Mouse (Mus musculus): Measurements from ENCODE around the gene Rgsl1. TPM values are rescaled to one million over a fixed set of nuclear protein-coding genes. Genes with fewer than 3 reads are reported as not detected.

Rgsl1 gene
- 0.13 and 0.31 TPM in 2 replicates for polyA plus RNA-seq (2015; fragmentation: Nextera tagmentation; extraction: Ambion mirVana)

GRCm38 (mm10) chr1:153844042-153844441, at the start of gene Rgsl1:
Gene Rgsl1, minus strand, starts transcription at chr1:153844142.

GRCm38 (mm10) chr1:153891442-153891841, 47.5 kb upstream of the Rgsl1 start, which contains the start of gene Teddm1a:
Gene Teddm1a, plus strand, starts transcription at chr1:153891742.

GRCm38 (mm10) chr1:153874045-153874444, 30.1 kb upstream of the Rgsl1 start, which contains the start of gene Teddm1b:
Gene Teddm1b, plus strand, starts transcription at chr1:153874345.

GRCm38 (mm10) chr1:153749211-153749801, 94.6 kb downstream of the Rgsl1 start, which contains the start of gene Rnasel:
Gene Rnasel, plus strand, starts transcription at chr1:153749426.

GRCm38 (mm10) chr1:153740145-153740544, 103.8 kb downstream of the Rgsl1 start, which contains the start of gene Rgs16:
Gene Rgs16, plus strand, starts transcription at chr1:153740349.

Other genes with a start within 250 kb of the Rgsl1 start
- 8.6 and 9.3 TPM in 2 replicates for gene Rgs8, start 191.1 kb downstream of the Rgsl1 start, polyA plus RNA-seq (2015; fragmentation: Nextera tagmentation; extraction: Ambion mirVana)
- 8.2 and 8.7 TPM in 2 replicates for gene Rgs16, start 103.8 kb downstream of the Rgsl1 start, polyA plus RNA-seq (2015; fragmentation: Nextera tagmentation; extraction: Ambion mirVana)
- gene Rnasel, start 94.7 kb downstream of the Rgsl1 start, polyA plus RNA-seq (2015; fragmentation: Nextera tagmentation; extraction: Ambion mirVana): 13.8 and 18.5 TPM in 2 replicates
- gene Teddm1b, start 30.2 kb upstream of the Rgsl1 start, polyA plus RNA-seq (2015; fragmentation: Nextera tagmentation; extraction: Ambion mirVana): 0.11 and 0.31 TPM in 2 replicates
- gene Teddm1a, start 47.6 kb upstream of the Rgsl1 start, polyA plus RNA-seq (2015; fragmentation: Nextera tagmentation; extraction: Ambion mirVana): not detected in 2 replicates
- 421 and 440 TPM in 2 replicates for gene Glul, start 55.8 kb upstream of the Rgsl1 start, polyA plus RNA-seq (2015; fragmentation: Nextera tagmentation; extraction: Ambion mirVana)
- 1.5 and 1.6 TPM in 2 replicates for gene Teddm2, start 56.1 kb upstream of the Rgsl1 start, polyA plus RNA-seq (2015; fragmentation: Nextera tagmentation; extraction: Ambion mirVana)

All from neural tube, postnatal 0 days (tissue).